Mouse (Mus musculus) bone marrow, adult 2 months (tissue): ENCODE data around the gene Alyref.

Experiments
- CTCF ChIP-seq: fragments of 200-500 bp; IDR thresholded peaks from 2 replicates; pipeline ENCODE4 v1.5.1; 2011; ENCODE audit warnings: low read length, control low read depth; ENCODE audit not compliant: control insufficient read depth, insufficient read depth
- POLR2A ChIP-seq: fragments of 200-500 bp; IDR thresholded peaks from 2 replicates; pipeline ENCODE4 v1.6.1; 2011; ENCODE audit warnings: low read depth, mild to moderate bottlenecking, control low read depth, low read length, borderline replicate concordance; ENCODE audit not compliant: control insufficient read depth

DNA sequence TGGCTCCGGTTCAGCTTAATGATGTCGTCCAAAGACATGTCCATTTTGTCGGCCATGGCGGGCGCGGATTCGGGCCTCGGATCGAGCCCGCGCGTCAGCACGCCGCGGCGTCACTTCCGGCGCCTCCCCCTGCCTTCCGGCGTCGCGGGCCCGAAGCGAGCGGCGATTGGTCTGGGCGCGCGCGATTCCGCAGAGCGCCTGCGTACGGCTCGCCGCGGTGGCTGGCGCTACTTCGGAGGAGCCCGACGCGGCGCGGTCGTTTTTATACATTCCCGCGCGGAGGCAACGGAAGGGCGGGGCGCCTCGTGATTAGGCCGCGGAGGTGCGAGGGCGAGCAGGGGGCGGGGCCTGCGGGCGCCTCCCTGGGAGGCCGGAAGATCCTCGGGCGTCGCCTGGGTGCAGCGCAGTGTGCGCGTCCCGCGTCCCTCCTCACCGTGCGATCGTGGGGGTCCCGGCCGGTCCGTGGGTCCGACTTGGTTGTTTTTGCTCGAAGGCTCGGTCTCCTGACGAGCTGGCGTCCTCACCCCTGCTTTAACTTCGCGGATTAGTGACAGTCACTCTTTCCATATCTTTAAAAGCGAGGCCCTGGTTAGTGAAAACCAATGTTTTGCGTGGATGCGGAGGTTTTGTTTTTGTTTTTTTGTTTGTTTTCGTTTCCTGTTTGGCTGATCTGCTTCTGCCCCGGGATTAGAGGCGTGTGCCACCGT lies at the start of gene Alyref, which contains the start of gene Anapc11:
- TF ChIP-seq POLR2A (peak; percentile 70; the same call in 1 of the 2 replicates), CTCF (no peak)
